Mouse (Mus musculus) heart, embryonic 11.5 days (tissue): ENCODE data around the gene S100a10. TPM values are rescaled to one million over a fixed set of nuclear protein-coding genes. Genes with fewer than 3 reads are reported as not detected.

Source experiments
- ATAC-seq: fragments of 200-750 bp; cut with Nextera tagmentation; replicated peaks from 2 replicates; pipeline ENCODE4 v1.8.0; 2017; ENCODE audit warnings: moderate library complexity; ENCODE audit not compliant: insufficient number of reproducible peaks, low FRiP score, low TSS enrichment
- H3K27ac ChIP-seq: fragments of 300-500 bp; sonication (generic); 2 replicates; pipeline ENCODE4 v1.5.1; 2014; ENCODE audit warnings: mild to moderate bottlenecking, low read depth, low read length
- H3K27me3 ChIP-seq: fragments of 300-500 bp; sonication (generic); 2 replicates; pipeline ENCODE4 v1.6.1; 2014; ENCODE audit warnings: mild to moderate bottlenecking, low read length, mixed read lengths; ENCODE audit not compliant: control insufficient read depth, insufficient read depth
- H3K36me3 ChIP-seq: fragments of 300-500 bp; sonication (generic); 2 replicates; pipeline ENCODE4 v1.6.1; 2014; ENCODE audit warnings: mild to moderate bottlenecking, low read length, moderate library complexity, mixed read lengths; ENCODE audit not compliant: control insufficient read depth, insufficient read depth
- H3K4me1 ChIP-seq: fragments of 300-500 bp; sonication (generic); 2 replicates; pipeline ENCODE4 v1.6.1; 2014; ENCODE audit warnings: low read length; ENCODE audit not compliant: control insufficient read depth, insufficient read depth
- H3K4me2 ChIP-seq: fragments of 300-500 bp; sonication (generic); 2 replicates; pipeline ENCODE4 v1.6.1; 2014; ENCODE audit warnings: mild to moderate bottlenecking, moderate library complexity
- H3K4me3 ChIP-seq: fragments of 300-500 bp; sonication (generic); 2 replicates; pipeline ENCODE4 v1.5.1; 2014; ENCODE audit warnings: low read depth, low read length
- H3K9ac ChIP-seq: fragments of 300-500 bp; sonication (generic); 2 replicates; pipeline ENCODE4 v1.6.1; 2014; ENCODE audit warnings: mild to moderate bottlenecking, low read depth, low read length, moderate library complexity
- H3K9me3 ChIP-seq: fragments of 300-500 bp; sonication (generic); replicated peaks from 2 replicates; pipeline ENCODE4 v1.6.1; 2016; ENCODE audit warnings: low read length; ENCODE audit not compliant: control insufficient read depth
- WGBS: fragments of 180-500 bp; shearing (Covaris S2); extraction: QIAGEN DNeasy Blood & Tissue Kit; methylation state at CpG from one replicate; pipeline ENCODE4 v1.1.7; 2014; ENCODE audit not compliant: insufficient replicate concordance; 5-methylcytosine and 5-hydroxymethylcytosine counted together
- polyA plus RNA-seq: library from polyadenylated mRNA; unstranded; fragments of >200 nt; fragmentation: Nextera tagmentation; extraction: Ambion mirVana; gene quantifications from 2 replicates; pipeline ENCODE4 v1.2.1, GENCODE M21; 2014

Gene S100a10
- polyA plus RNA-seq, 1 experiment from 2014 or later = 222 TPM

GRCm38 (mm10) chr3:93553311-93553710 is 1.6 kb upstream of the S100a10 start:
- Histone ChIP-seq H3K36me3 (no peaks in the 10 kb centered on the region), H3K27ac (no peak overlapping the region), H3K4me2 (no peak overlapping the region), H3K9ac (no peak overlapping the region), H3K4me1 (peaks cover 8% of the 10 kb centered on the region; the same call in 1 of the 2 replicates), H3K9me3 (no peaks in the 10 kb centered on the region), H3K4me3 (no peak overlapping the region), H3K27me3 (no peaks in the 10 kb centered on the region)
- WGBS = 90% methylated on average over 2 of the region's 2 CpGs
- ATAC-seq = no peak

- H3K4me2 ChIP-seq = peak overlapping the region; percentile 68
- peaks cover 8% of the 10 kb centered on the region; the same call in 1 of the 2 replicates for H3K4me1 ChIP-seq
- H3K4me3 ChIP-seq = no peak overlapping the region; the same call in 1 of the 2 replicates
- no peaks in the 10 kb centered on the region for H3K36me3 ChIP-seq
- no peaks in the 10 kb centered on the region for H3K27me3 ChIP-seq
- no peak for ATAC-seq
- no peak overlapping the region for H3K27ac ChIP-seq
- 52% methylated on average over 9 of the region's 9 CpGs for WGBS
- H3K9ac ChIP-seq = no peak overlapping the region
- H3K9me3 ChIP-seq = no peaks in the 10 kb centered on the region
Observed at GRCm38 (mm10) chr3:93553765-93554378, 1.0 kb upstream of the S100a10 start.

- peak overlapping the region; percentile 57 for H3K4me3 ChIP-seq
- peaks cover 8% of the 10 kb centered on the region; the same call in 1 of the 2 replicates for H3K4me1 ChIP-seq
- peak; percentile 31; the same call in 1 of the 2 replicates for ATAC-seq
- WGBS = 16% methylated on average over 13 of the region's 13 CpGs
- H3K4me2 ChIP-seq = peak overlapping the region; percentile 68
- no peaks in the 10 kb centered on the region for H3K36me3 ChIP-seq
- H3K9me3 ChIP-seq = no peaks in the 10 kb centered on the region
- no peaks in the 10 kb centered on the region for H3K27me3 ChIP-seq
- H3K27ac ChIP-seq = no peak overlapping the region
- peak overlapping the region; percentile 72; the same call in 1 of the 2 replicates for H3K9ac ChIP-seq
Observed at GRCm38 (mm10) chr3:93554379-93554980, 400 bp upstream of the S100a10 start.

- H3K4me3 ChIP-seq = peak overlapping the region; percentile 57
- ATAC-seq = peak; percentile 53; the same call in 1 of the 2 replicates
- no peaks in the 10 kb centered on the region for H3K36me3 ChIP-seq
- H3K9me3 ChIP-seq = no peaks in the 10 kb centered on the region
- H3K4me2 ChIP-seq = peak overlapping the region; percentile 68
- peak overlapping the region; percentile 54; the same call in 1 of the 2 replicates for H3K27ac ChIP-seq
- H3K9ac ChIP-seq = peak overlapping the region; percentile 72
- no peaks in the 10 kb centered on the region for H3K27me3 ChIP-seq
- peaks cover 8% of the 10 kb centered on the region; the same call in 1 of the 2 replicates for H3K4me1 ChIP-seq
- WGBS = 13% methylated on average over 2 of the region's 2 CpGs
Observed at GRCm38 (mm10) chr3:93555878-93556254, 986 bp downstream of the S100a10 start.

GRCm38 (mm10) chr3:93556599-93556998 is 1.7 kb downstream of the S100a10 start:
- Histone ChIP-seq H3K36me3 (no peaks in the 10 kb centered on the region; the same call in 1 of the 2 replicates), H3K9me3 (no peaks in the 10 kb centered on the region), H3K27me3 (no peaks in the 10 kb centered on the region), H3K9ac (no peak overlapping the region), H3K4me2 (peak overlapping the region; percentile 68), H3K27ac (no peak overlapping the region), H3K4me1 (peaks cover 8% of the 10 kb centered on the region; the same call in 1 of the 2 replicates), H3K4me3 (peak overlapping the region; percentile 57; the same call in 1 of the 2 replicates)
- 60% methylated on average over 1 of the region's 1 CpGs for WGBS
- no peak for ATAC-seq

GRCm38 (mm10) chr3:93557471-93557870 is 2.6 kb downstream of the S100a10 start:
- Histone ChIP-seq H3K4me2 (no peak overlapping the region), H3K4me3 (no peak overlapping the region), H3K9me3 (no peaks in the 10 kb centered on the region), H3K9ac (no peak overlapping the region), H3K27me3 (no peaks in the 10 kb centered on the region), H3K4me1 (peaks cover 8% of the 10 kb centered on the region; the same call in 1 of the 2 replicates), H3K36me3 (no peaks in the 10 kb centered on the region; the same call in 1 of the 2 replicates), H3K27ac (no peak overlapping the region)
- ATAC-seq = no peak
- 68% methylated on average over 4 of the region's 4 CpGs for WGBS

- Histone ChIP-seq H3K4me2 (no peak overlapping the region), H3K4me1 (peaks cover 4% of the 10 kb centered on the region; the same call in 1 of the 2 replicates), H3K36me3 (no peaks in the 10 kb centered on the region; the same call in 1 of the 2 replicates), H3K27me3 (no peaks in the 10 kb centered on the region), H3K27ac (no peak overlapping the region), H3K9me3 (no peaks in the 10 kb centered on the region), H3K4me3 (no peak overlapping the region), H3K9ac (no peak overlapping the region)
- WGBS = 87% methylated on average over 6 of the region's 6 CpGs
- no peak for ATAC-seq
Observed at GRCm38 (mm10) chr3:93559961-93560360, 5.1 kb downstream of the S100a10 start.

GRCm38 (mm10) chr3:93562372-93562771 is 7.5 kb downstream of the S100a10 start:
- Histone ChIP-seq H3K4me2 (no peak overlapping the region), H3K9me3 (no peaks in the 10 kb centered on the region), H3K27me3 (no peaks in the 10 kb centered on the region), H3K36me3 (no peaks in the 10 kb centered on the region; the same call in 1 of the 2 replicates), H3K4me1 (no peaks in the 10 kb centered on the region), H3K27ac (no peak overlapping the region), H3K9ac (no peak overlapping the region), H3K4me3 (no peak overlapping the region)
- 84% methylated on average over 2 of the region's 2 CpGs for WGBS
- ATAC-seq = no peak
